Mouse (Mus musculus): ENCODE results near the gene Efcab10.

GRCm38 (mm10) chr12:33345773-33346435 lies 48.8 kb upstream of the Efcab10 start:
- TF ChIP-seq GATA1 (IDR thresholded peaks at IDR 0.05; ENCODE audit: borderline replicate concordance, low read length) (no peak), FLI1 (IDR thresholded peaks at IDR 0.05; ENCODE audit: low read length) (no peak)
